ENCODE assay signal across 27 mouse cellular contexts in genomic region chr5:22869031-22869430, GRCm38 (mm10).
"Had no signal": no experiment of that assay in that cellular context is flagged by ENCODE, and none has a peak within 500 bp of the region (broad histone marks: within the 10 kb centered on the region; RNA-seq: fewer than 3 reads in every experiment).

No protein-coding gene starts in this region.

- H3K36me3 ChIP-seq: heart, embryonic 10.5 days; heart, embryonic 12.5 days; hindbrain, embryonic 10.5 days; hindbrain, embryonic 13.5 days; hindbrain, embryonic 15.5 days; intestine, embryonic 15.5 days; limb, embryonic 10.5 days; limb, embryonic 12.5 days; liver, embryonic 13.5 days; liver, embryonic 15.5 days had no signal

- H3K9me3 ChIP-seq: heart, embryonic 10.5 days; heart, embryonic 12.5 days; hindbrain, embryonic 10.5 days; hindbrain, embryonic 13.5 days; hindbrain, embryonic 15.5 days; intestine, embryonic 15.5 days; limb, embryonic 10.5 days; limb, embryonic 12.5 days; liver, embryonic 13.5 days; liver, embryonic 15.5 days had no signal

- ATAC-seq: inflammation-experienced regulatory T-cells, adult 6 months; intestine, embryonic 15.5 days; intestine, postnatal 0 days had no signal

- H3K9ac ChIP-seq: heart, embryonic 12.5 days; hindbrain, embryonic 13.5 days; hindbrain, embryonic 15.5 days; intestine, embryonic 15.5 days; limb, embryonic 12.5 days; liver, embryonic 13.5 days; liver, embryonic 15.5 days had no signal

- H3K4me1 ChIP-seq: heart, embryonic 10.5 days; heart, embryonic 12.5 days; hindbrain, embryonic 13.5 days; intestine, embryonic 15.5 days; limb, embryonic 10.5 days; limb, embryonic 12.5 days; liver, embryonic 13.5 days; liver, embryonic 15.5 days had no signal

- H3K4me3 ChIP-seq: gastrocnemius, adult 2 months; heart, embryonic 10.5 days; heart, embryonic 12.5 days; hindbrain, embryonic 10.5 days; hindbrain, embryonic 13.5 days; hindbrain, embryonic 15.5 days; intestine, embryonic 15.5 days; layer of hippocampus, adult 2 months; left cerebral cortex, adult 2 months; limb, embryonic 10.5 days; limb, embryonic 12.5 days; liver, embryonic 13.5 days; liver, embryonic 15.5 days had no signal

- H3K4me2 ChIP-seq: heart, embryonic 12.5 days; hindbrain, embryonic 13.5 days; hindbrain, embryonic 15.5 days; intestine, embryonic 15.5 days; limb, embryonic 12.5 days; liver, embryonic 11.5 days; liver, embryonic 13.5 days; liver, embryonic 15.5 days had no signal

- DNase-seq: gastrocnemius, adult 2 months; gastrocnemius, postnatal 10 days; gastrocnemius, postnatal 25 days; heart, adult 18-20 months; heart, postnatal 10 days; heart, postnatal 4 days; kidney, adult 18-20 months; kidney, adult 8-10 months; kidney, postnatal 10 days; kidney, postnatal 25 days; kidney, postnatal 4 days; liver; liver, embryonic 13.5 days had no signal

- H3K27me3 ChIP-seq: heart, embryonic 12.5 days; hindbrain, embryonic 13.5 days; hindbrain, embryonic 15.5 days; intestine, embryonic 15.5 days; limb, embryonic 12.5 days; liver, embryonic 13.5 days; liver, embryonic 15.5 days had no signal

- H3K27ac ChIP-seq: gastrocnemius, adult 2 months; heart, embryonic 10.5 days; hindbrain, embryonic 10.5 days; hindbrain, embryonic 13.5 days; hindbrain, embryonic 15.5 days; intestine, embryonic 15.5 days; layer of hippocampus, adult 2 months; left cerebral cortex, adult 2 months; limb, embryonic 10.5 days; limb, embryonic 12.5 days; liver, embryonic 13.5 days; liver, embryonic 15.5 days had no signal
